Mouse (Mus musculus): ENCODE measurements around the gene Fbxo21. TPM values are rescaled to one million over a fixed set of nuclear protein-coding genes. Genes with fewer than 3 reads are reported as not detected.
A peak's percentile ranks its signal among the peaks of the same experiment; 100 is the strongest.

Fbxo21 gene
- polyA plus RNA-seq, 1 experiment from 2014 or later: 43.6 TPM

GRCm38 (mm10) chr5:118034632-118035031 is 58.1 kb downstream of the Fbxo21 start:
- Histone ChIP-seq H3K27me3 (replicated peaks; ENCODE audit: control insufficient read depth, insufficient read depth, low read length) (peaks cover 13% of the 10 kb centered on the region), H3K9ac (ENCODE audit: low read depth, low read length) (no peak overlapping the region), H3K4me2 (ENCODE audit: low read depth, low read length) (no peak overlapping the region), H3K9me3 (ENCODE audit: control insufficient read depth, low read length) (peaks cover 7% of the 10 kb centered on the region), H3K36me3 (ENCODE audit: control insufficient read depth, insufficient read depth, low read length) (no peaks in the 10 kb centered on the region), H3K4me3 (ENCODE audit: low read depth, low read length) (no peak overlapping the region), H3K27ac (replicated peaks; ENCODE audit: low read depth, low read length) (no peak overlapping the region), H3K4me1 (ENCODE audit: control insufficient read depth, insufficient read depth, low read length) (0 out of 2 replicates have a peak, but pooled peaks cover 4% of the 10 kb centered on the region)
- DNase-seq (ENCODE audit: low spot score): no peak
- ATAC-seq (ENCODE audit: low read depth): no peak
- 83% methylated on average over 1 of the region's 1 CpGs for WGBS

GRCm38 (mm10) chr5:118035786-118036185 is 59.3 kb downstream of the Fbxo21 start:
- DNase-seq (ENCODE audit: low spot score) (no peak), ATAC-seq (ENCODE audit: low read depth) (no peak)
- Histone ChIP-seq H3K4me3 (ENCODE audit: low read depth, low read length) (no peak overlapping the region), H3K27me3 (replicated peaks; ENCODE audit: control insufficient read depth, insufficient read depth, low read length) (peaks cover 3% of the 10 kb centered on the region; the same call in 1 of the 2 replicates), H3K4me2 (ENCODE audit: low read depth, low read length) (no peak overlapping the region), H3K4me1 (ENCODE audit: control insufficient read depth, insufficient read depth, low read length) (0 out of 2 replicates have a peak, but pooled peaks cover 4% of the 10 kb centered on the region), H3K27ac (replicated peaks; ENCODE audit: low read depth, low read length) (no peak overlapping the region), H3K9ac (ENCODE audit: low read depth, low read length) (no peak overlapping the region), H3K36me3 (ENCODE audit: control insufficient read depth, insufficient read depth, low read length) (no peaks in the 10 kb centered on the region), H3K9me3 (ENCODE audit: control insufficient read depth, low read length) (peaks cover 7% of the 10 kb centered on the region)
- 45% methylated on average over 3 of the region's 3 CpGs for WGBS

GRCm38 (mm10) chr5:118036888-118037797 is 60.6 kb downstream of the Fbxo21 start:
- H3K27ac ChIP-seq (replicated peaks; ENCODE audit: low read depth, low read length): no peak overlapping the region
- WGBS: 31% methylated on average over 25 of the region's 25 CpGs
- H3K27me3 ChIP-seq (replicated peaks; ENCODE audit: control insufficient read depth, insufficient read depth, low read length): peaks cover 3% of the 10 kb centered on the region; the same call in 1 of the 2 replicates
- no peak for DNase-seq (ENCODE audit: low spot score)
- no peak overlapping the region for H3K4me3 ChIP-seq (ENCODE audit: low read depth, low read length)
- H3K9ac ChIP-seq (ENCODE audit: low read depth, low read length): peak overlapping the region; percentile 25; the same call in 1 of the 2 replicates
- peak; percentile 34; the same call in 1 of the 2 replicates for ATAC-seq (ENCODE audit: low read depth)
- peak overlapping the region; percentile 33 for H3K4me2 ChIP-seq (ENCODE audit: low read depth, low read length)
- no peaks in the 10 kb centered on the region for H3K36me3 ChIP-seq (ENCODE audit: control insufficient read depth, insufficient read depth, low read length)
- H3K9me3 ChIP-seq (ENCODE audit: control insufficient read depth, low read length): peaks cover 7% of the 10 kb centered on the region
- H3K4me1 ChIP-seq (ENCODE audit: control insufficient read depth, insufficient read depth, low read length): 0 out of 2 replicates have a peak, but pooled peaks cover 4% of the 10 kb centered on the region

- peaks cover 3% of the 10 kb centered on the region; the same call in 1 of the 2 replicates for H3K27me3 ChIP-seq (replicated peaks; ENCODE audit: control insufficient read depth, insufficient read depth, low read length)
- H3K27ac ChIP-seq (replicated peaks; ENCODE audit: low read depth, low read length): no peak overlapping the region
- H3K4me1 ChIP-seq (ENCODE audit: control insufficient read depth, insufficient read depth, low read length): 0 out of 2 replicates have a peak, but pooled peaks cover 4% of the 10 kb centered on the region
- peak; percentile 78 for DNase-seq (ENCODE audit: low spot score)
- peak; percentile 85 for ATAC-seq (ENCODE audit: low read depth)
- 12% methylated on average over 9 of the region's 10 CpGs for WGBS
- no peaks in the 10 kb centered on the region for H3K36me3 ChIP-seq (ENCODE audit: control insufficient read depth, insufficient read depth, low read length)
- H3K4me2 ChIP-seq (ENCODE audit: low read depth, low read length): peak overlapping the region; percentile 33; the same call in 1 of the 2 replicates
- H3K4me3 ChIP-seq (ENCODE audit: low read depth, low read length): no peak overlapping the region
- peak overlapping the region; percentile 25; the same call in 1 of the 2 replicates for H3K9ac ChIP-seq (ENCODE audit: low read depth, low read length)
- peaks cover 7% of the 10 kb centered on the region for H3K9me3 ChIP-seq (ENCODE audit: control insufficient read depth, low read length)
These were observed 61.4 kb downstream of the Fbxo21 start for GRCm38 (mm10) chr5:118037798-118038484.

- no peak overlapping the region for H3K4me3 ChIP-seq (ENCODE audit: low read depth, low read length)
- H3K9me3 ChIP-seq (ENCODE audit: control insufficient read depth, low read length): peaks cover 7% of the 10 kb centered on the region
- ATAC-seq (ENCODE audit: low read depth) (no peak), DNase-seq (ENCODE audit: low spot score) (no peak)
- H3K4me1 ChIP-seq (ENCODE audit: control insufficient read depth, insufficient read depth, low read length): 0 out of 2 replicates have a peak, but pooled peaks cover 4% of the 10 kb centered on the region
- no peaks in the 10 kb centered on the region for H3K36me3 ChIP-seq (ENCODE audit: control insufficient read depth, insufficient read depth, low read length)
- no peak overlapping the region for H3K27ac ChIP-seq (replicated peaks; ENCODE audit: low read depth, low read length)
- H3K27me3 ChIP-seq (replicated peaks; ENCODE audit: control insufficient read depth, insufficient read depth, low read length): peaks cover 3% of the 10 kb centered on the region; the same call in 1 of the 2 replicates
- H3K9ac ChIP-seq (ENCODE audit: low read depth, low read length): no peak overlapping the region
- H3K4me2 ChIP-seq (ENCODE audit: low read depth, low read length): no peak overlapping the region
- 31% methylated on average over 12 of the region's 12 CpGs for WGBS
These were observed 62.7 kb downstream of the Fbxo21 start for GRCm38 (mm10) chr5:118039241-118039668.

- peaks cover 3% of the 10 kb centered on the region; the same call in 1 of the 2 replicates for H3K27me3 ChIP-seq (replicated peaks; ENCODE audit: control insufficient read depth, insufficient read depth, low read length)
- no peak for DNase-seq (ENCODE audit: low spot score)
- H3K4me1 ChIP-seq (ENCODE audit: control insufficient read depth, insufficient read depth, low read length): 0 out of 2 replicates have a peak, but pooled peaks cover 4% of the 10 kb centered on the region
- ATAC-seq (ENCODE audit: low read depth): no peak
- no peaks in the 10 kb centered on the region for H3K9me3 ChIP-seq (ENCODE audit: control insufficient read depth, low read length)
- H3K4me3 ChIP-seq (ENCODE audit: low read depth, low read length): no peak overlapping the region
- no peak overlapping the region for H3K4me2 ChIP-seq (ENCODE audit: low read depth, low read length)
- WGBS: 86% methylated on average over 6 of the region's 6 CpGs
- no peak overlapping the region for H3K9ac ChIP-seq (ENCODE audit: low read depth, low read length)
- no peaks in the 10 kb centered on the region for H3K36me3 ChIP-seq (ENCODE audit: control insufficient read depth, insufficient read depth, low read length)
- no peak overlapping the region for H3K27ac ChIP-seq (replicated peaks; ENCODE audit: low read depth, low read length)
These were observed 66.1 kb downstream of the Fbxo21 start for GRCm38 (mm10) chr5:118042599-118042998.

GRCm38 (mm10) chr5:118043761-118044160 is 67.2 kb downstream of the Fbxo21 start:
- no peaks in the 10 kb centered on the region for H3K9me3 ChIP-seq (ENCODE audit: control insufficient read depth, low read length)
- H3K27me3 ChIP-seq (replicated peaks; ENCODE audit: control insufficient read depth, insufficient read depth, low read length): peaks cover 3% of the 10 kb centered on the region; the same call in 1 of the 2 replicates
- ATAC-seq (ENCODE audit: low read depth) (no peak), DNase-seq (ENCODE audit: low spot score) (no peak)
- 75% methylated on average over 4 of the region's 4 CpGs for WGBS
- H3K36me3 ChIP-seq (ENCODE audit: control insufficient read depth, insufficient read depth, low read length): no peaks in the 10 kb centered on the region
- no peak overlapping the region for H3K27ac ChIP-seq (replicated peaks; ENCODE audit: low read depth, low read length)
- no peak overlapping the region for H3K9ac ChIP-seq (ENCODE audit: low read depth, low read length)
- H3K4me3 ChIP-seq (ENCODE audit: low read depth, low read length): no peak overlapping the region
- H3K4me2 ChIP-seq (ENCODE audit: low read depth, low read length): no peak overlapping the region
- no peaks in the 10 kb centered on the region for H3K4me1 ChIP-seq (ENCODE audit: control insufficient read depth, insufficient read depth, low read length)

- Histone ChIP-seq H3K36me3 (ENCODE audit: control insufficient read depth, insufficient read depth, low read length) (no peaks in the 10 kb centered on the region), H3K27me3 (replicated peaks; ENCODE audit: control insufficient read depth, insufficient read depth, low read length) (no peaks in the 10 kb centered on the region), H3K9me3 (ENCODE audit: control insufficient read depth, low read length) (no peaks in the 10 kb centered on the region), H3K4me1 (ENCODE audit: control insufficient read depth, insufficient read depth, low read length) (no peaks in the 10 kb centered on the region), H3K9ac (ENCODE audit: low read depth, low read length) (no peak overlapping the region), H3K4me3 (ENCODE audit: low read depth, low read length) (no peak overlapping the region), H3K4me2 (ENCODE audit: low read depth, low read length) (no peak overlapping the region), H3K27ac (replicated peaks; ENCODE audit: low read depth, low read length) (no peak overlapping the region)
- ATAC-seq (ENCODE audit: low read depth) (no peak), DNase-seq (ENCODE audit: low spot score) (no peak)
- 86% methylated on average over 6 of the region's 6 CpGs for WGBS
These were observed 68.4 kb downstream of the Fbxo21 start for GRCm38 (mm10) chr5:118044907-118045306.

Data from embryonic facial prominence, embryonic 14.5 days (tissue).